In the genomic region with DNA sequence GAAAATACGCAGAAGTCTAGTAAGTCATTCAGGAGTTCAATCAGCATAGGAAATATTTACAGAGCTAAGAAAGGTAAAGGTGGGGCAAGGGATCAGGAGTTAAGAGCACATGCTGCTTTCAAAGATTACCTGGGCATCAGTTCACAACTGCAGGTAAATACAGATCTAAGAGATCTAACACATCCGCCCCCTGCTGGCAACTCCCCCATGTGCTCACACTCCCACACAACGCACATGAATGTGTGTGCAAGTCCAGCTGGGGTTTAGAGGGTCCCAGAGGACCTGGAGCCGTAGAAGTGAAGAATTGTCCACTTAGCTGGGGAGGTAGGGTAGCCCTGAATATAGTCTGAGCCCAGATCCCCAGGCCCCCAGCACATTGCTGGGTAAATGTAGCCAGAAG, we compare ENCODE assay signal across 22 mouse cellular contexts.
A peak's percentile ranks its signal among the peaks of the same experiment; 100 is the strongest.
DNase-seq lines count a peak whose midpoint lies in the region; ATAC-seq and TF ChIP-seq lines count a peak whose summit lies in the region.
"Had no signal": no experiment of that assay in that cellular context is flagged by ENCODE, and none has a peak within 500 bp of the region (broad histone marks: within the 10 kb centered on the region; RNA-seq: fewer than 3 reads in every experiment).

No protein-coding gene starts in this region.

- no peaks in the 10 kb centered on the region for H3K4me1 ChIP-seq in hindbrain, postnatal 0 days (ENCODE audit: insufficient read depth, low read length)
- no peaks in the 10 kb centered on the region; the same call in 1 of the 2 replicates for H3K4me1 ChIP-seq in hindbrain, embryonic 11.5 days (replicated peaks; ENCODE audit: control insufficient read depth, insufficient read depth, low read length)
- peaks cover 4% of the 10 kb centered on the region; the same call in 1 of the 2 replicates for H3K4me1 ChIP-seq in midbrain, embryonic 14.5 days (ENCODE audit: control insufficient read depth, insufficient read depth, low read length)
- no peaks in the 10 kb centered on the region for H3K4me1 ChIP-seq in midbrain, embryonic 15.5 days
- H3K4me1 ChIP-seq in neural tube, embryonic 15.5 days, result no peaks in the 10 kb centered on the region

- H3K9me3 ChIP-seq in hindbrain, postnatal 0 days (ENCODE audit: low read length), result no peaks in the 10 kb centered on the region
- no peaks in the 10 kb centered on the region for H3K9me3 ChIP-seq in hindbrain, embryonic 11.5 days (ENCODE audit: control insufficient read depth, low read length)
- no peaks in the 10 kb centered on the region for H3K9me3 ChIP-seq in midbrain, embryonic 14.5 days (ENCODE audit: control insufficient read depth, low read length)
- no peaks in the 10 kb centered on the region for H3K9me3 ChIP-seq in midbrain, embryonic 15.5 days
- H3K9me3 ChIP-seq in neural tube, embryonic 15.5 days (replicated peaks), result no peaks in the 10 kb centered on the region
- H3K9me3 ChIP-seq: forebrain, embryonic 12.5 days; limb, embryonic 13.5 days; midbrain, embryonic 10.5 days; neural tube, embryonic 13.5 days had no signal

- H3K9ac ChIP-seq in hindbrain, postnatal 0 days (replicated peaks; ENCODE audit: low read length), result no peak overlapping the region
- H3K9ac ChIP-seq in hindbrain, embryonic 11.5 days (ENCODE audit: low read depth, low read length), result no peak overlapping the region
- H3K9ac ChIP-seq in midbrain, embryonic 14.5 days (replicated peaks; ENCODE audit: low read length), result no peak overlapping the region
- no peak overlapping the region for H3K9ac ChIP-seq in midbrain, embryonic 15.5 days
- H3K9ac ChIP-seq in neural tube, embryonic 15.5 days (replicated peaks), result no peak overlapping the region
- H3K9ac ChIP-seq: forebrain, embryonic 12.5 days; limb, embryonic 13.5 days; liver, embryonic 14.5 days; neural tube, embryonic 13.5 days had no signal

- WGBS in hindbrain, postnatal 0 days, result 75% methylated on average over 4 of the region's 4 CpGs
- WGBS in hindbrain, embryonic 11.5 days, result 68% methylated on average over 4 of the region's 4 CpGs
- 78% methylated on average over 4 of the region's 4 CpGs for WGBS in midbrain, embryonic 14.5 days
- WGBS in midbrain, embryonic 15.5 days, result 77% methylated on average over 4 of the region's 4 CpGs
- 77% methylated on average over 4 of the region's 4 CpGs for WGBS in neural tube, embryonic 15.5 days

- ATAC-seq in hindbrain, postnatal 0 days, result no peak
- ATAC-seq in hindbrain, embryonic 11.5 days (ENCODE audit: low FRiP score), result no peak
- no peak for ATAC-seq in midbrain, embryonic 14.5 days (ENCODE audit: low FRiP score, low TSS enrichment)
- no peak for ATAC-seq in midbrain, embryonic 15.5 days (replicated peaks)
- ATAC-seq in neural tube, embryonic 15.5 days (ENCODE audit: low FRiP score), result no peak
- ATAC-seq: hindbrain, embryonic 16.5 days had no signal

- no peak for DNase-seq in hindbrain, postnatal 0 days (ENCODE audit: low spot score)
- DNase-seq in hindbrain, embryonic 11.5 days (ENCODE audit: low spot score), result no peak
- peak; percentile 11 for DNase-seq in midbrain, embryonic 14.5 days
- peak; percentile 5 for DNase-seq in NIH3T3 (ENCODE audit: low read depth)
- peak; percentile 1 for DNase-seq in lung, postnatal 25 days (ENCODE audit: low spot score)
- no peak for DNase-seq in layer of hippocampus, adult 9-10 months (ENCODE audit: low spot score)
- DNase-seq: adrenal gland, postnatal 14 days; cerebellum, adult 18-20 months; cerebellum, postnatal 36 days; gastrocnemius, postnatal 10 days; heart, adult 2 months; heart, postnatal 4 days; kidney, adult 18-20 months had no signal

- no peaks in the 10 kb centered on the region for H3K36me3 ChIP-seq in hindbrain, postnatal 0 days (ENCODE audit: insufficient read depth, low read length)
- no peaks in the 10 kb centered on the region for H3K36me3 ChIP-seq in hindbrain, embryonic 11.5 days (ENCODE audit: control insufficient read depth, insufficient read depth, low read length)
- H3K36me3 ChIP-seq in midbrain, embryonic 14.5 days (ENCODE audit: control insufficient read depth, insufficient read depth, low read length), result no peaks in the 10 kb centered on the region
- no peaks in the 10 kb centered on the region for H3K36me3 ChIP-seq in midbrain, embryonic 15.5 days (replicated peaks)
- no peaks in the 10 kb centered on the region for H3K36me3 ChIP-seq in neural tube, embryonic 15.5 days
- H3K36me3 ChIP-seq: forebrain, embryonic 12.5 days; limb, embryonic 13.5 days; midbrain, embryonic 10.5 days; neural tube, embryonic 13.5 days had no signal

- H3K4me2 ChIP-seq in hindbrain, postnatal 0 days (ENCODE audit: low read depth, low read length), result no peak overlapping the region
- H3K4me2 ChIP-seq in hindbrain, embryonic 11.5 days (replicated peaks; ENCODE audit: low read depth, low read length), result no peak overlapping the region
- no peak overlapping the region for H3K4me2 ChIP-seq in midbrain, embryonic 14.5 days (ENCODE audit: low read length)
- no peak overlapping the region for H3K4me2 ChIP-seq in midbrain, embryonic 15.5 days
- no peak overlapping the region for H3K4me2 ChIP-seq in neural tube, embryonic 15.5 days
- H3K4me2 ChIP-seq: forebrain, embryonic 12.5 days; limb, embryonic 13.5 days; neural tube, embryonic 13.5 days had no signal

- H3K27me3 ChIP-seq in hindbrain, postnatal 0 days (ENCODE audit: insufficient read depth, low read length), result no peaks in the 10 kb centered on the region
- no peaks in the 10 kb centered on the region for H3K27me3 ChIP-seq in hindbrain, embryonic 11.5 days (ENCODE audit: control insufficient read depth, insufficient read depth, low read length)
- no peaks in the 10 kb centered on the region for H3K27me3 ChIP-seq in midbrain, embryonic 14.5 days (ENCODE audit: control insufficient read depth, insufficient read depth, low read length)
- no peaks in the 10 kb centered on the region for H3K27me3 ChIP-seq in midbrain, embryonic 15.5 days (replicated peaks)
- peaks cover 13% of the 10 kb centered on the region; the same call in 1 of the 2 replicates for H3K27me3 ChIP-seq in neural tube, embryonic 15.5 days (replicated peaks)
- H3K27me3 ChIP-seq: forebrain, embryonic 12.5 days; limb, embryonic 13.5 days had no signal

- TF ChIP-seq CTCF in hindbrain, postnatal 0 days (IDR thresholded peaks at IDR 0.05; ENCODE audit: low read depth), result peak; percentile 30; the same call in 1 of the 2 replicates

- no peak overlapping the region for H3K4me3 ChIP-seq in hindbrain, postnatal 0 days (ENCODE audit: low read length)
- H3K4me3 ChIP-seq in hindbrain, embryonic 11.5 days (ENCODE audit: low read depth, low read length), result no peak overlapping the region
- no peak overlapping the region for H3K4me3 ChIP-seq in midbrain, embryonic 14.5 days (replicated peaks; ENCODE audit: low read depth, low read length)
- H3K4me3 ChIP-seq in midbrain, embryonic 15.5 days, result no peak overlapping the region
- H3K4me3 ChIP-seq in neural tube, embryonic 15.5 days (replicated peaks), result no peak overlapping the region
- H3K4me3 ChIP-seq: forebrain, embryonic 12.5 days; heart, adult 2 months; limb, embryonic 13.5 days; midbrain, embryonic 10.5 days; neural tube, embryonic 13.5 days had no signal

- H3K27ac ChIP-seq in hindbrain, postnatal 0 days, result no peak overlapping the region
- no peak overlapping the region for H3K27ac ChIP-seq in hindbrain, embryonic 11.5 days (ENCODE audit: low read depth, low read length)
- no peak overlapping the region for H3K27ac ChIP-seq in midbrain, embryonic 14.5 days (replicated peaks; ENCODE audit: low read depth, low read length)
- no peak overlapping the region for H3K27ac ChIP-seq in midbrain, embryonic 15.5 days
- H3K27ac ChIP-seq in neural tube, embryonic 15.5 days (replicated peaks), result no peak overlapping the region
- H3K27ac ChIP-seq: forebrain, embryonic 12.5 days; heart, adult 2 months; limb, embryonic 13.5 days; liver, embryonic 14.5 days; macrophage; midbrain, embryonic 10.5 days; neural tube, embryonic 13.5 days had no signal

Comparison
In these comparisons a context has a peak if more than half of its experiments do, and no peak if none do; other contexts are left out.
1. DNase-seq: peak in midbrain, embryonic 14.5 days (single experiment), NIH3T3 (single experiment) and lung, postnatal 25 days (single experiment); none in hindbrain, postnatal 0 days (single experiment), hindbrain, embryonic 11.5 days (single experiment) and layer of hippocampus, adult 9-10 months (single experiment).